Mouse (Mus musculus) sigmoid colon, adult 10 weeks (tissue): ENCODE data around the gene Hist1h1c. TPM values are rescaled to one million over a fixed set of nuclear protein-coding genes. Genes with fewer than 3 reads are reported as not detected.

Source experiments
- polyA plus RNA-seq: library from polyadenylated mRNA; stranded (reverse); fragments of 350-450 nt; fragmentation: Illumina TruSeq; extraction: RNeasy Lipid Tissue Mini Kit (QIAGEN cat#74804); gene quantifications from one replicate; pipeline ENCODE4 v1.2.3, GENCODE M21; 2014; ENCODE audit warnings: low read depth, low replicate concordance

The Hist1h1c gene
- polyA plus RNA-seq, 1 experiment from 2014 or later: 96.7 TPM

Other genes with a start within 250 kb of the Hist1h1c start
- not detected for gene Btn2a2, start 250.0 kb upstream of the Hist1h1c start, polyA plus RNA-seq
- not detected for gene Hist1h4h, start 207.8 kb upstream of the Hist1h1c start, polyA plus RNA-seq
- gene Hist1h2af, start 204.9 kb upstream of the Hist1h1c start, polyA plus RNA-seq: not detected
- not detected for gene Hist1h3g, start 203.4 kb upstream of the Hist1h1c start, polyA plus RNA-seq
- 2.1 TPM for gene Hist1h2bh, start 195.4 kb upstream of the Hist1h1c start, polyA plus RNA-seq
- not detected for gene Hist1h3f, start 194.8 kb upstream of the Hist1h1c start, polyA plus RNA-seq
- not detected for gene Hist1h4f, start 187.2 kb upstream of the Hist1h1c start, polyA plus RNA-seq
- gene Hist1h1d, start 185.5 kb upstream of the Hist1h1c start, polyA plus RNA-seq: 3.9 TPM
- gene Hist1h3e, start 176.4 kb upstream of the Hist1h1c start, polyA plus RNA-seq: not detected
- gene Hist1h2ae, start 167.6 kb upstream of the Hist1h1c start, polyA plus RNA-seq: not detected
- 3.6 TPM for gene Hist1h2bg, start 167.4 kb upstream of the Hist1h1c start, polyA plus RNA-seq
- gene Hist1h2bf, start 164.6 kb upstream of the Hist1h1c start, polyA plus RNA-seq: not detected
- not detected for gene Hist1h2ad, start 164.4 kb upstream of the Hist1h1c start, polyA plus RNA-seq
- 6.7 TPM for gene Hist1h3d, start 163.0 kb upstream of the Hist1h1c start, polyA plus RNA-seq
- 2.3 TPM for gene Hist1h4d, start 157.2 kb upstream of the Hist1h1c start, polyA plus RNA-seq
- 16.9 TPM for gene Hist1h2be, start 117.7 kb upstream of the Hist1h1c start, polyA plus RNA-seq
- 6.3 TPM for gene Hist1h1e, start 116.2 kb upstream of the Hist1h1c start, polyA plus RNA-seq
- 9.6 TPM for gene Hist1h2ac, start 54.9 kb upstream of the Hist1h1c start, polyA plus RNA-seq
- 364 TPM for gene Hist1h2bc, start 54.6 kb upstream of the Hist1h1c start, polyA plus RNA-seq
- gene Hist1h1t, start 43.0 kb upstream of the Hist1h1c start, polyA plus RNA-seq: not detected
- 2.2 TPM for gene Hist1h4c, start 40.4 kb upstream of the Hist1h1c start, polyA plus RNA-seq
- 13.2 TPM for gene Hfe, start 28.0 kb upstream of the Hist1h1c start, polyA plus RNA-seq
- not detected for gene Hist1h3c, start 6.8 kb downstream of the Hist1h1c start, polyA plus RNA-seq
- gene Hist1h2bb, start 7.9 kb downstream of the Hist1h1c start, polyA plus RNA-seq: not detected
- gene Hist1h2ab, start 12.3 kb downstream of the Hist1h1c start, polyA plus RNA-seq: not detected
- not detected for gene Hist1h3b, start 13.5 kb downstream of the Hist1h1c start, polyA plus RNA-seq
- not detected for gene Hist1h4b, start 18.2 kb downstream of the Hist1h1c start, polyA plus RNA-seq
- gene Hist1h4a, start 22.4 kb downstream of the Hist1h1c start, polyA plus RNA-seq: not detected
- not detected for gene Hist1h3a, start 23.6 kb downstream of the Hist1h1c start, polyA plus RNA-seq
- gene Hist1h1a, start 24.9 kb downstream of the Hist1h1c start, polyA plus RNA-seq: not detected
- gene Trim38, start 31.1 kb downstream of the Hist1h1c start, polyA plus RNA-seq: 1.1 TPM
- 0.76 TPM for gene Slc17a2, start 68.2 kb downstream of the Hist1h1c start, polyA plus RNA-seq
- gene Slc17a3, start 100.6 kb downstream of the Hist1h1c start, polyA plus RNA-seq: 0.25 TPM
- gene Slc17a1, start 128.9 kb downstream of the Hist1h1c start, polyA plus RNA-seq: not detected
- 85.4 TPM for gene Slc17a4, start 176.2 kb downstream of the Hist1h1c start, polyA plus RNA-seq
- gene Hist1h2ba, start 195.3 kb downstream of the Hist1h1c start, polyA plus RNA-seq: not detected
- not detected for gene Hist1h2aa, start 195.7 kb downstream of the Hist1h1c start, polyA plus RNA-seq